Mouse (Mus musculus) embryonic fibroblast, embryonic 13.5 days (primary cell): Measurements from ENCODE around the gene Cbwd1. TPM values are rescaled to one million over a fixed set of nuclear protein-coding genes. Genes with fewer than 3 reads are reported as not detected.

Experiments used
- H3K27ac ChIP-seq: 2 replicates; pipeline ENCODE4 v1.5.1; 2012; ENCODE audit warnings: low read length, control low read depth, inconsistent platforms; ENCODE audit not compliant: insufficient read depth
- H3K4me1 ChIP-seq: 2 replicates; pipeline ENCODE4 v1.6.1; 2011; ENCODE audit warnings: low read length; ENCODE audit not compliant: control insufficient read depth, insufficient read depth
- H3K4me3 ChIP-seq: 2 replicates; pipeline ENCODE4 v1.5.1; 2011; ENCODE audit warnings: mild to moderate bottlenecking, control low read depth, low read length; ENCODE audit not compliant: insufficient read depth
- CTCF ChIP-seq: IDR thresholded peaks from 2 replicates; pipeline ENCODE4 v1.5.1; 2011; ENCODE audit warnings: mild to moderate bottlenecking, control low read depth, low read length, moderate library complexity, borderline replicate concordance; ENCODE audit not compliant: insufficient read depth
- POLR2A ChIP-seq: IDR thresholded peaks from 2 replicates; pipeline ENCODE4 v1.6.1; 2011; ENCODE audit warnings: low read depth, mild to moderate bottlenecking, control low read depth, low read length, moderate library complexity
- polyA plus RNA-seq: library from polyadenylated mRNA; stranded (reverse); fragments of >200 nt; gene quantifications from 2 replicates; pipeline ENCODE4 v1.2.4, GENCODE M21; 2011; ENCODE audit warnings: low read depth; ENCODE audit not compliant: missing spikeins, insufficient read length

Cbwd1 gene
- polyA plus RNA-seq, 1 experiment = 17.6 TPM

GRCm38 (mm10) chr19:24978852-24979842 lies 17.7 kb upstream of the Cbwd1 start:
- no peak for TF ChIP-seq POLR2A
- TF ChIP-seq CTCF = no peak
- Histone ChIP-seq H3K4me3 (no peak overlapping the region), H3K27ac (no peak overlapping the region), H3K4me1 (peaks cover 6% of the 10 kb centered on the region; the same call in 1 of the 2 replicates)

GRCm38 (mm10) chr19:24977991-24978390 lies 16.6 kb upstream of the Cbwd1 start:
- TF ChIP-seq POLR2A (no peak), CTCF (no peak)
- no peaks in the 10 kb centered on the region for H3K4me1 ChIP-seq
- H3K27ac ChIP-seq = no peak overlapping the region
- no peak overlapping the region for H3K4me3 ChIP-seq

GRCm38 (mm10) chr19:24972701-24973390 lies 11.4 kb upstream of the Cbwd1 start:
- TF ChIP-seq CTCF (no peak), POLR2A (no peak)
- Histone ChIP-seq H3K27ac (no peak overlapping the region), H3K4me3 (no peak overlapping the region), H3K4me1 (no peaks in the 10 kb centered on the region)

GRCm38 (mm10) chr19:24971307-24971706 lies 9.9 kb upstream of the Cbwd1 start:
- TF ChIP-seq CTCF (no peak), POLR2A (no peak)
- no peak overlapping the region for H3K27ac ChIP-seq
- no peaks in the 10 kb centered on the region for H3K4me1 ChIP-seq
- no peak overlapping the region for H3K4me3 ChIP-seq

GRCm38 (mm10) chr19:24966941-24967340 lies 5.5 kb upstream of the Cbwd1 start:
- Histone ChIP-seq H3K27ac (no peak overlapping the region), H3K4me3 (no peak overlapping the region), H3K4me1 (no peaks in the 10 kb centered on the region)
- TF ChIP-seq CTCF (no peak), POLR2A (no peak)

GRCm38 (mm10) chr19:24966203-24966602 lies 4.8 kb upstream of the Cbwd1 start:
- TF ChIP-seq POLR2A = no peak
- TF ChIP-seq CTCF = no peak
- Histone ChIP-seq H3K4me3 (no peak overlapping the region), H3K27ac (no peak overlapping the region), H3K4me1 (no peaks in the 10 kb centered on the region)

GRCm38 (mm10) chr19:24958531-24958930 lies 2.9 kb downstream of the Cbwd1 start:
- no peaks in the 10 kb centered on the region for H3K4me1 ChIP-seq
- TF ChIP-seq CTCF (no peak), POLR2A (no peak)
- no peak overlapping the region for H3K4me3 ChIP-seq
- H3K27ac ChIP-seq = no peak overlapping the region

GRCm38 (mm10) chr19:24945521-24946262 lies 15.7 kb downstream of the Cbwd1 start:
- TF ChIP-seq POLR2A (no peak), CTCF (no peak)
- Histone ChIP-seq H3K27ac (no peak overlapping the region), H3K4me1 (no peaks in the 10 kb centered on the region), H3K4me3 (no peak overlapping the region)

GRCm38 (mm10) chr19:24937084-24937483 lies 24.3 kb downstream of the Cbwd1 start:
- H3K4me3 ChIP-seq = no peak overlapping the region
- no peak overlapping the region for H3K27ac ChIP-seq
- no peak for TF ChIP-seq CTCF
- no peak for TF ChIP-seq POLR2A
- H3K4me1 ChIP-seq = no peaks in the 10 kb centered on the region
